Mouse (Mus musculus) adrenal gland, postnatal 4 days (tissue): ENCODE results near the gene Slc1a6. TPM values are rescaled to one million over a fixed set of nuclear protein-coding genes. Genes with fewer than 3 reads are reported as not detected.

ENCODE experiments used
- total RNA-seq, 2 experiments: library from RNA; stranded (reverse); gene quantifications; 2 replicates each; pipeline ENCODE4 v1.2.3; 2021

Slc1a6 gene
- total RNA-seq, 2 experiments from 2014 or later, result 0.48 to 0.53 TPM

Other genes starting within 250 kb of the Slc1a6 start
- gene Ilvbl, start 206.2 kb upstream of the Slc1a6 start, total RNA-seq, result 10 to 100 TPM; 76.5 to 88.8 TPM
- 10 to 100 TPM; 41.2 to 44.2 TPM for gene Syde1, start 188.5 kb upstream of the Slc1a6 start, total RNA-seq
- gene Olfr1357, start 162.4 kb upstream of the Slc1a6 start, total RNA-seq, result not detected
- gene Casp14, start 62.2 kb upstream of the Slc1a6 start, total RNA-seq, result not detected
- gene Ccdc105, start 27.4 kb upstream of the Slc1a6 start, total RNA-seq, result not detected
- not detected for gene Olfr1356, start 71.7 kb downstream of the Slc1a6 start, total RNA-seq
- not detected for gene Olfr1355, start 95.0 kb downstream of the Slc1a6 start, total RNA-seq
- gene Olfr1354, start 132.7 kb downstream of the Slc1a6 start, total RNA-seq, result not detected
- not detected for gene Olfr8, start 170.1 kb downstream of the Slc1a6 start, total RNA-seq
- not detected for gene Olfr1353, start 182.8 kb downstream of the Slc1a6 start, total RNA-seq
- not detected for gene Olfr1352, start 200.6 kb downstream of the Slc1a6 start, total RNA-seq
- not detected for gene Olfr1351, start 232.0 kb downstream of the Slc1a6 start, total RNA-seq
- gene Olfr57, start 248.2 kb downstream of the Slc1a6 start, total RNA-seq, result not detected